In genomic region chr9:106371776-106372175, GRCm38 (mm10) we compare ENCODE assay signal across 8 mouse cellular contexts. TPM values are rescaled to one million over a fixed set of nuclear protein-coding genes. Genes with fewer than 3 reads are reported as not detected.
A peak's percentile ranks its signal among the peaks of the same experiment; 100 is the strongest.
DNase-seq lines count a peak whose midpoint lies in the region; ATAC-seq and TF ChIP-seq lines count a peak whose summit lies in the region.
"Had no signal": no experiment of that assay in that cellular context is flagged by ENCODE, and none has a peak within 500 bp of the region (broad histone marks: within the 10 kb centered on the region; RNA-seq: fewer than 3 reads in every experiment).

No protein-coding gene starts in this region.

- H3K4me3 ChIP-seq in limb, embryonic 10.5 days, result peak overlapping the region; percentile 95
- H3K4me3 ChIP-seq in midbrain, embryonic 10.5 days, result peak overlapping the region; percentile 88
- H3K4me3 ChIP-seq in small intestine, adult 2 months (ENCODE audit: low read depth, low read length), result peak overlapping the region; percentile 33
- H3K4me3 ChIP-seq: erythroblast, embryonic 14.5 days had no signal

- CTCF ChIA-PET in Patski (lab: Charles Lee), result interaction anchor here (0.8 to 4.6 kb wide), 5 partner anchors 21 to 160 kb away, joined by 3 to 23 read pairs (median 6); partner anchors contain the start of gene Poc1a

- no peak for DNase-seq in Patski (ENCODE audit: low read depth, low spot score)
- peak; percentile 83 for DNase-seq in brain, adult 2 months (ENCODE audit: low read depth, low spot score)
- DNase-seq in gastrocnemius, postnatal 4 days (ENCODE audit: low spot score in 2 of 2), result peak; percentile 45 to 74
- DNase-seq in limb, embryonic 10.5 days (ENCODE audit: low spot score), result peak; percentile 58
- no peak for DNase-seq in midbrain, embryonic 10.5 days (ENCODE audit: low spot score)

- peaks cover 63% of the 10 kb centered on the region for H3K36me3 ChIP-seq in limb, embryonic 10.5 days
- peaks cover 54% of the 10 kb centered on the region for H3K36me3 ChIP-seq in midbrain, embryonic 10.5 days
- peaks cover 5% of the 10 kb centered on the region; the same call in 1 of the 2 replicates for H3K36me3 ChIP-seq in small intestine, adult 2 months (ENCODE audit: control insufficient read depth, insufficient read depth, low read length)

- no peak for TF ChIP-seq CTCF in Patski (IDR thresholded peaks at IDR 0.05)
- no peak for TF ChIP-seq CTCF in small intestine, adult 2 months (IDR thresholded peaks at IDR 0.05; ENCODE audit: extremely low read depth, insufficient read length, insufficient replicate concordance, low read depth, low read length)

- H3K27me3 ChIP-seq in Patski, result no peaks in the 10 kb centered on the region
- H3K27me3 ChIP-seq in limb, embryonic 10.5 days (ENCODE audit: low read depth, poor library complexity, severe bottlenecking), result no peaks in the 10 kb centered on the region
- H3K27me3 ChIP-seq in midbrain, embryonic 10.5 days (ENCODE audit: low read depth, poor library complexity, severe bottlenecking), result peaks cover 3% of the 10 kb centered on the region; the same call in 1 of the 2 replicates
- H3K27me3 ChIP-seq in small intestine, adult 2 months (ENCODE audit: control insufficient read depth, insufficient read depth, low read length), result no peaks in the 10 kb centered on the region

- H3K27ac ChIP-seq in limb, embryonic 10.5 days, result peak overlapping the region; percentile 98
- peak overlapping the region; percentile 52; the same call in 1 of the 2 replicates for H3K27ac ChIP-seq in midbrain, embryonic 10.5 days (replicated peaks)
- H3K27ac ChIP-seq in small intestine, adult 2 months (ENCODE audit: insufficient read depth, low read depth, low read length), result peak overlapping the region; percentile 47

- H3K9me3 ChIP-seq in limb, embryonic 10.5 days (replicated peaks), result no peaks in the 10 kb centered on the region
- H3K9me3 ChIP-seq in midbrain, embryonic 10.5 days (replicated peaks), result no peaks in the 10 kb centered on the region

- in situ Hi-C loops in Patski (cut with MboI; ENCODE audit: low pct_unique_long_range_greater_than_20kb), result loop anchor here (5.0 kb wide), 1 partner anchor 106 kb away; the partner anchor contains the start of genes Parp3 and Rrp9

- TF ChIP-seq POLR2A in small intestine, adult 2 months (IDR thresholded peaks at IDR 0.05; ENCODE audit: low read depth, low read length), result no peak

- WGBS in limb, embryonic 10.5 days, result 0% methylated on average over 6 of the region's 6 CpGs
- 36% methylated on average over 6 of the region's 6 CpGs for WGBS in midbrain, embryonic 10.5 days
- 49% methylated on average over 6 of the region's 6 CpGs for WGBS in small intestine, adult 2 months

- POLR2A ChIA-PET in Patski (lab: Charles Lee), result interaction anchor here (0.6 to 1.5 kb wide), 2 partner anchors 46 to 49 kb away, joined by 3 to 4 read pairs; no protein-coding TSS in a partner anchor

- ATAC-seq in Patski, result peak; percentile 37
- peak; percentile 29 for ATAC-seq in inflammation-experienced regulatory T-cells, adult 6 months

- H3K4me1 ChIP-seq in limb, embryonic 10.5 days, result peaks cover 63% of the 10 kb centered on the region
- peaks cover 54% of the 10 kb centered on the region for H3K4me1 ChIP-seq in midbrain, embryonic 10.5 days
- H3K4me1 ChIP-seq in small intestine, adult 2 months (ENCODE audit: control insufficient read depth, insufficient read depth, insufficient read length, low read length), result peaks cover 16% of the 10 kb centered on the region

RNA-seq across cellular contexts. Expression of gene Dusp7, which starts 3.3 kb away (rescaled TPM):
- polyA plus RNA-seq in Patski (2021), result 13.6 TPM
- 10 to 100 TPM; 23.9 to 25.5 TPM for total RNA-seq in gastrocnemius, postnatal 4 days (2021)
- 10 to 100 TPM; 20.2 to 22.2 (median 21.4) TPM for polyA plus RNA-seq in inflammation-experienced regulatory T-cells, adult 6 months (2017; shearing (Covaris generic))
- 43.1 and 44.9 TPM in 2 replicates for polyA plus RNA-seq in limb, embryonic 10.5 days (2016; fragmentation: Nextera tagmentation; extraction: Ambion mirVana)
- polyA plus RNA-seq in midbrain, embryonic 10.5 days (2016; fragmentation: Nextera tagmentation; extraction: Ambion mirVana), result 11.4 and 14.1 TPM in 2 replicates
- polyA plus RNA-seq in small intestine, adult 2 months (2012; rRNA removed), result 15.9 and 20.0 TPM in 2 replicates

RNA-seq across cellular contexts. Expression of gene Rpl29, which starts 57.5 kb away (rescaled TPM):
- polyA plus RNA-seq in Patski (2021), result 189 TPM
- 100 to 1,000 TPM; 526 to 599 TPM for total RNA-seq in gastrocnemius, postnatal 4 days (2021)
- polyA plus RNA-seq in inflammation-experienced regulatory T-cells, adult 6 months (2017; shearing (Covaris generic)), result 1,000 to 10,000 TPM; 1,038 to 1,832 (median 1,102) TPM
- 1,033 and 1,267 TPM in 2 replicates for polyA plus RNA-seq in limb, embryonic 10.5 days (2016; fragmentation: Nextera tagmentation; extraction: Ambion mirVana)
- polyA plus RNA-seq in midbrain, embryonic 10.5 days (2016; fragmentation: Nextera tagmentation; extraction: Ambion mirVana), result 872 and 1,015 TPM in 2 replicates
- 259 and 390 TPM in 2 replicates for polyA plus RNA-seq in small intestine, adult 2 months (2012; rRNA removed)

Comparison
In these comparisons a context has a peak if more than half of its experiments do, and no peak if none do; other contexts are left out.
1. DNase-seq: peak in brain, adult 2 months (single experiment), gastrocnemius, postnatal 4 days (2 of 2) and limb, embryonic 10.5 days (single experiment); none in Patski (single experiment) and midbrain, embryonic 10.5 days (single experiment).
2. H3K27ac ChIP-seq: peak in every context shown above with its lines; median percentile 98 in limb, embryonic 10.5 days; 52 in midbrain, embryonic 10.5 days; 47 in small intestine, adult 2 months.
3. H3K4me3 ChIP-seq: peak in every context shown above with its lines; median percentile 95 in limb, embryonic 10.5 days; 88 in midbrain, embryonic 10.5 days; 33 in small intestine, adult 2 months.